Comparison of ENCODE assay signal across 19 mouse cellular contexts in the genomic region with DNA sequence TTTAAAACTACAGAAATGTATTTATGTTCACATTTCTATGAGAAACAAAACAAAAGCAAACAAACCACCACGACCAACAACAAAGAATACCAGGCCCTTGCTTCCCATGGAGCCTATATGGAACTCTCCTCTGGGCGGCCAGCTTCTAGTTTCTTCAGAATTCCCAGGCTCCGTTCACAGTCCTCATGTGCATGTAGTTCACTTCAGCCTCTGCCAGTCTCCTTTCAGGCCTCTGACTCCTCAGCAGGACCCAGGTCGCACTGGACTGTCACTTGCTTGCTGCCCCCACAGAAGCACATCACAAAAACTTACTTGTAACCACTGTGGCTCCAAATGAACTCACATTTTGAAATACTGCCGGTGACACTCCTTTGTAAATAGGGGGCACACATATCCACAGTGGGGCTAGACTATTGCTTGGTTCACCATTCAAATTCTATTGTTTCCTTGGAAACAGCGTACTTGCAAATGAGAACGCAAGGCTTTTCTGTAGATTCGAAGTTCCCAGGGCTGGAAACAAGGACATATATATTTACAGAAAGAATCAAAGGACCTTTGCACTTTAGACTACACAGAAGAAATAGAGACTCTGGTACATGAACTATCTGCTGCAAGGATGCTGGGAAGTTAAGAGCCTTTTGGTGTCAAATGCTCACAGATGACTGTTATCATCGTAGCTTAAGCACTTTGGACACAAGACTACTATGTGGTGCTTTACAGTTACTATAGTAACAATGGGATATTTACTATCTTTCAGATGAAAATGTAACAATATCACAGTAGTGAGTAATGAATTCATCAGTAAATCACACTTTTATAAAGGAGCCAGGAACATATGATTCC.
DNase-seq lines count a peak whose midpoint lies in the region; ATAC-seq lines count a peak whose summit lies in the region.
"Had no signal": no experiment of that assay in that cellular context is flagged by ENCODE, and none has a peak within 500 bp of the region (broad histone marks: within the 10 kb centered on the region; RNA-seq: fewer than 3 reads in every experiment).

No protein-coding gene starts in this region.

- ATAC-seq in forebrain, embryonic 15.5 days (replicated peaks), result peak; percentile 55; the same call in 1 of the 2 replicates
- ATAC-seq in midbrain, embryonic 11.5 days (ENCODE audit: low FRiP score), result peak; percentile 79
- ATAC-seq in neural tube, embryonic 13.5 days (ENCODE audit: low read depth), result peak; percentile 47
- no peak for ATAC-seq in inflammation-experienced regulatory T-cells, adult 6 months
- ATAC-seq: intestine, embryonic 16.5 days had no signal

- H3K4me3 ChIP-seq in forebrain, embryonic 15.5 days, result no peak overlapping the region
- H3K4me3 ChIP-seq in midbrain, embryonic 11.5 days (ENCODE audit: low read depth, low read length), result no peak overlapping the region
- H3K4me3 ChIP-seq in neural tube, embryonic 13.5 days, result no peak overlapping the region
- H3K4me3 ChIP-seq: embryonic facial prominence, embryonic 15.5 days; liver, embryonic 13.5 days; megakaryocyte, embryonic 14.5 days; stomach, embryonic 15.5 days had no signal

- H3K4me2 ChIP-seq in forebrain, embryonic 15.5 days (replicated peaks), result no peak overlapping the region
- no peak overlapping the region for H3K4me2 ChIP-seq in midbrain, embryonic 11.5 days
- H3K4me2 ChIP-seq in neural tube, embryonic 13.5 days, result no peak overlapping the region
- H3K4me2 ChIP-seq: embryonic facial prominence, embryonic 15.5 days; liver, embryonic 13.5 days; stomach, embryonic 15.5 days had no signal

- DNase-seq in embryo, embryonic 10.5 days (ENCODE audit: low spot score), result peak; percentile 49
- DNase-seq in embryo, embryonic 10 days (ENCODE audit: low spot score), result no peak
- DNase-seq in midbrain, embryonic 11.5 days (ENCODE audit: low spot score, missing footprints), result peak; percentile 88
- DNase-seq in left cerebral cortex, postnatal 4 days, result no peak
- no peak for DNase-seq in frontal cortex, postnatal 36 days (ENCODE audit: low spot score in 2 of 2)
- DNase-seq: cerebellum, postnatal 36 days; gastrocnemius, postnatal 25 days; heart, postnatal 10 days; liver, embryonic 13.5 days; right cerebral cortex, adult 18-20 months; thymus, postnatal 14 days had no signal

- intact Hi-C loops in left cerebral cortex, postnatal 4 days (cut with DNase I), result no loop called here

- H3K27me3 ChIP-seq in forebrain, embryonic 15.5 days, result no peaks in the 10 kb centered on the region
- no peaks in the 10 kb centered on the region for H3K27me3 ChIP-seq in midbrain, embryonic 11.5 days (ENCODE audit: control insufficient read depth, insufficient read depth, low read length)
- H3K27me3 ChIP-seq in neural tube, embryonic 13.5 days, result no peaks in the 10 kb centered on the region
- H3K27me3 ChIP-seq: CH12.LX; embryonic facial prominence, embryonic 15.5 days; liver, embryonic 13.5 days; megakaryocyte, embryonic 14.5 days; stomach, embryonic 15.5 days had no signal

- WGBS in forebrain, embryonic 15.5 days, result 24% methylated on average over 9 of the region's 9 CpGs
- 54% methylated on average over 9 of the region's 9 CpGs for WGBS in midbrain, embryonic 11.5 days
- WGBS in neural tube, embryonic 13.5 days, result 22% methylated on average over 9 of the region's 9 CpGs

- H3K4me1 ChIP-seq in forebrain, embryonic 15.5 days, result peaks cover 16% of the 10 kb centered on the region; the same call in 1 of the 2 replicates
- H3K4me1 ChIP-seq in midbrain, embryonic 11.5 days (ENCODE audit: control insufficient read depth, insufficient read depth, low read length), result peaks cover 3% of the 10 kb centered on the region
- peaks cover 24% of the 10 kb centered on the region for H3K4me1 ChIP-seq in neural tube, embryonic 13.5 days (replicated peaks)
- H3K4me1 ChIP-seq: embryonic facial prominence, embryonic 15.5 days; liver, embryonic 13.5 days; stomach, embryonic 15.5 days had no signal

- H3K9ac ChIP-seq in forebrain, embryonic 15.5 days (replicated peaks), result no peak overlapping the region
- H3K9ac ChIP-seq in midbrain, embryonic 11.5 days (ENCODE audit: low read length), result no peak overlapping the region
- H3K9ac ChIP-seq in neural tube, embryonic 13.5 days, result no peak overlapping the region
- H3K9ac ChIP-seq: embryonic facial prominence, embryonic 15.5 days; liver, embryonic 13.5 days; stomach, embryonic 15.5 days had no signal

- H3K27ac ChIP-seq in forebrain, embryonic 15.5 days (replicated peaks), result no peak overlapping the region; the same call in 1 of the 2 replicates
- no peak overlapping the region for H3K27ac ChIP-seq in midbrain, embryonic 11.5 days (ENCODE audit: low read depth, low read length)
- H3K27ac ChIP-seq in neural tube, embryonic 13.5 days (replicated peaks), result peak overlapping the region; percentile 54; the same call in 1 of the 2 replicates
- H3K27ac ChIP-seq: embryonic facial prominence, embryonic 15.5 days; liver, embryonic 13.5 days; stomach, embryonic 15.5 days had no signal

- H3K9me3 ChIP-seq in forebrain, embryonic 15.5 days, result no peaks in the 10 kb centered on the region
- no peaks in the 10 kb centered on the region for H3K9me3 ChIP-seq in midbrain, embryonic 11.5 days (ENCODE audit: control insufficient read depth, low read length)
- no peaks in the 10 kb centered on the region for H3K9me3 ChIP-seq in neural tube, embryonic 13.5 days
- H3K9me3 ChIP-seq: embryonic facial prominence, embryonic 15.5 days; liver, embryonic 13.5 days; megakaryocyte, embryonic 14.5 days; stomach, embryonic 15.5 days had no signal

- no peaks in the 10 kb centered on the region for H3K36me3 ChIP-seq in forebrain, embryonic 15.5 days
- H3K36me3 ChIP-seq in midbrain, embryonic 11.5 days (ENCODE audit: control insufficient read depth, insufficient read depth, low read length), result no peaks in the 10 kb centered on the region
- H3K36me3 ChIP-seq in neural tube, embryonic 13.5 days, result no peaks in the 10 kb centered on the region
- H3K36me3 ChIP-seq: embryonic facial prominence, embryonic 15.5 days; liver, embryonic 13.5 days; stomach, embryonic 15.5 days had no signal

Comparison
In these comparisons a context has a peak if more than half of its experiments do, and no peak if none do; other contexts are left out.
1. DNase-seq: peak in embryo, embryonic 10.5 days (single experiment) and midbrain, embryonic 11.5 days (single experiment); none in embryo, embryonic 10 days (single experiment), left cerebral cortex, postnatal 4 days (single experiment) and frontal cortex, postnatal 36 days (0 of 2).